Mouse (Mus musculus): ENCODE measurements at regions not wholly inside any gene's neighbourhood (a gene's known extent, or its start where the extent isn't known, plus 50 kb on each side); places are given as distances from the start of the nearest gene placed in this dataset.
A peak's percentile ranks its signal among the peaks of the same experiment; 100 is the strongest.

DNA sequence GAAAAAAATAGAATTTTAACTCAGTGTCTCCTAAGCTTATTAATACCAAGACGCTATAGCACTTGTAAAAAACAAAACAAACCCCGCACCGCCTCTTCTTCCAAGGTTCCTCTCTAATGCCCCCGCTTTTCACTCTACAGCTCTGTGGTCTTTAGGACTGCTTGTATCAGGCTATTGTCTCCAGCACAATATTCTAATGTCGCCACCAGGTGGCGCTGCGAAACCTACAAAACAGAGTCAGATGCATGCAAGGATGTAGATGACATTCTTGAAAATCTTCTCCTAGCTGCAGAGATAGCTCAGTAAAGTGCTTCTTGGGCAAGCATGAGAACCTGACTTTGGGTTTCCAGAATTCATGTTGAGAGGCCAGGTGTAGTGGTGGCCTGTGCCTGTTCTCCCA lies 75.9 kb upstream of the C2cd4b start:
- ATAC-seq = no peak
- Histone ChIP-seq H3K9ac (replicated peaks) (no peak overlapping the region), H3K9me3 (ENCODE audit: low read length) (peaks cover 3% of the 10 kb centered on the region; the same call in 1 of the 2 replicates)

DNA sequence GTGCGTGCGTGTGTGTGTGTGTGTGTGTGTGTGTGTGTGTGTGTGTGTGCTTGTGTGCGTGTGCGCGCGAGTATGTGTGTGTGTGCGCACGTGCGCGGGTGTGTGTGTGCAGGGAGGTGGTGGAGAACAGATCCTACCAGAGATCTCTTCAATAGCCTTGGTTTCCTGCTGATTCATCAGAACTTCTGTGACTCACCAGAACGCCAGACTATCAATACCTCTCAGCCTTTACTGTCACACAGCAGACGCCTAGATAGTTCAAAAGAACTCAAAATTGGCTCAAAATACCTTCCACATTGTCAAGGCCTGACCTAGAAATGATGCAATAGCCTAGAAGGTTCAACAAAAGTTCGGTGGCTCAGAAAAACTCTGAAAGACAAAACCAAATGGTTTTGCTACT lies 66.8 kb upstream of the C2cd4b start:
- 79% methylated on average over 13 of the region's 13 CpGs for WGBS (ENCODE audit: insufficient replicate concordance)
- TF ChIP-seq CTCF (IDR thresholded peaks at IDR 0.05; ENCODE audit: low read depth) = no peak
- TF ChIP-seq EP300 (IDR thresholded peaks at IDR 0.05; ENCODE audit: low read depth) = no peak
- H3K4me1 ChIP-seq (ENCODE audit: insufficient read depth) = no peaks in the 10 kb centered on the region
- no peak overlapping the region for H3K9ac ChIP-seq (replicated peaks)
- DNase-seq (no peak), ATAC-seq (no peak)
- H3K9me3 ChIP-seq (ENCODE audit: low read length) = no peaks in the 10 kb centered on the region
- no peak overlapping the region for H3K27ac ChIP-seq (ENCODE audit: low read depth)
- no peaks in the 10 kb centered on the region for H3K27me3 ChIP-seq (ENCODE audit: insufficient read depth, low read length)
- no peak overlapping the region for H3K4me3 ChIP-seq (ENCODE audit: low read depth, low read length)
- no peaks in the 10 kb centered on the region for H3K36me3 ChIP-seq (replicated peaks; ENCODE audit: insufficient read depth, low read length)
- H3K4me2 ChIP-seq (ENCODE audit: low read depth, low read length) = no peak overlapping the region

More for the DNA sequence above, 75.9 kb upstream of the C2cd4b start:
- Histone ChIP-seq H3K4me3 (ENCODE audit: low read depth, low read length) (no peak overlapping the region), H3K4me2 (ENCODE audit: low read depth, low read length) (no peak overlapping the region), H3K4me1 (ENCODE audit: insufficient read depth) (no peaks in the 10 kb centered on the region), H3K27ac (ENCODE audit: low read depth) (no peak overlapping the region), H3K27me3 (ENCODE audit: insufficient read depth, low read length) (no peaks in the 10 kb centered on the region), H3K36me3 (replicated peaks; ENCODE audit: insufficient read depth, low read length) (no peaks in the 10 kb centered on the region)
- no peak for TF ChIP-seq EP300 (IDR thresholded peaks at IDR 0.05; ENCODE audit: low read depth)
- peak; percentile 81 for TF ChIP-seq CTCF (IDR thresholded peaks at IDR 0.05; ENCODE audit: low read depth)
- WGBS (ENCODE audit: insufficient replicate concordance) = 14% methylated on average over 7 of the region's 7 CpGs
- DNase-seq = peak; percentile 70

DNA sequence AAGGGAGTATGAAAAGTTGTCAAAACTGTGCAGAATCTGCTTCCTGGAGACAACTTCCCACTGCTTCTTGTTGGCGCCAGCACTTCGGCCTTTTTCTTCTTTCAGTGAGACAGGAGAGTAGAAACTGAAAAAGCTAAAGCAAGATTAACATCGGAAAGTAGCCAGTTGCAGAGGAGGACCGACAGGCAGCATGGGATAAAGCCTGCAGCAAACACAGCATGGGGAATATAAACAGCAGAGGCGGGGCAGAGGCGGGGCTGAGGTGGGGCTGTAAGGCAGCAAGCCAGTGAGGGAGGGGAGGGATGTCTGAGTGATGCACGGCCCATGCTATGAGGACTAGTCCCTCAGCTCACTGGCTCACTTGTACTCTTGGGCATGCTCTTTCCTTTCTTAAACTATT lies 65.5 kb upstream of the C2cd4b start:
- TF ChIP-seq CTCF (IDR thresholded peaks at IDR 0.05; ENCODE audit: low read depth) = no peak
- no peak for TF ChIP-seq EP300 (IDR thresholded peaks at IDR 0.05; ENCODE audit: low read depth)
- Histone ChIP-seq H3K27ac (ENCODE audit: low read depth) (no peak overlapping the region), H3K4me3 (ENCODE audit: low read depth, low read length) (no peak overlapping the region), H3K27me3 (ENCODE audit: insufficient read depth, low read length) (no peaks in the 10 kb centered on the region), H3K36me3 (replicated peaks; ENCODE audit: insufficient read depth, low read length) (no peaks in the 10 kb centered on the region), H3K4me1 (ENCODE audit: insufficient read depth) (no peaks in the 10 kb centered on the region), H3K4me2 (ENCODE audit: low read depth, low read length) (no peak overlapping the region), H3K9me3 (ENCODE audit: low read length) (no peaks in the 10 kb centered on the region), H3K9ac (replicated peaks) (no peak overlapping the region)
- ATAC-seq (no peak), DNase-seq (no peak)
- WGBS (ENCODE audit: insufficient replicate concordance) = 18% methylated on average over 7 of the region's 7 CpGs

DNA sequence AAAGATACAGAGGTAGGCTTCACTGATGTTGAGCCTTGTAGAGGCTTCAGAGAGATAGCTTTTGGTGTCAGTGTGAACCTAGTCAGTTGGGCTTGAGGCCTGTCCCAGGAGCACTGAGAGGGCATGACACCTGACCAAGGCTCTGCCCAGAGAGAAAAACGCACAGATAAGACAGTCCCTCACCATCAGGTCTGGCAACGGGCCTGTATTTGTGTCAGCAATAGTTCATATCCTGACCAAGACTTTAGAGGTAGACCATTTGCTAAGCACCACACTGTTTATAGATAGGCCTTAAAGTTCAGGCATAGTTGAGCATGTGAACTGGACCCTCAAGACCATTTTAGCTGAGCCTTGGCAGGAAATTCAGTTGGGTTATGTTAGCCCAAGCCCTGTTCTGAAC lies 60.4 kb upstream of the C2cd4b start:
- no peaks in the 10 kb centered on the region for H3K9me3 ChIP-seq (ENCODE audit: low read length)
- no peak overlapping the region for H3K9ac ChIP-seq (replicated peaks)
- H3K4me3 ChIP-seq (ENCODE audit: low read depth, low read length) = no peak overlapping the region
- no peak overlapping the region for H3K27ac ChIP-seq (ENCODE audit: low read depth)
- TF ChIP-seq CTCF (IDR thresholded peaks at IDR 0.05; ENCODE audit: low read depth) (no peak), EP300 (IDR thresholded peaks at IDR 0.05; ENCODE audit: low read depth) (no peak)
- peaks cover 3% of the 10 kb centered on the region; the same call in 1 of the 2 replicates for H3K4me1 ChIP-seq (ENCODE audit: insufficient read depth)
- 81% methylated on average over 2 of the region's 2 CpGs for WGBS (ENCODE audit: insufficient replicate concordance)
- no peaks in the 10 kb centered on the region for H3K36me3 ChIP-seq (replicated peaks; ENCODE audit: insufficient read depth, low read length)
- DNase-seq (no peak), ATAC-seq (no peak)
- H3K4me2 ChIP-seq (ENCODE audit: low read depth, low read length) = no peak overlapping the region
- peaks cover 6% of the 10 kb centered on the region; the same call in 1 of the 2 replicates for H3K27me3 ChIP-seq (ENCODE audit: insufficient read depth, low read length)

DNA sequence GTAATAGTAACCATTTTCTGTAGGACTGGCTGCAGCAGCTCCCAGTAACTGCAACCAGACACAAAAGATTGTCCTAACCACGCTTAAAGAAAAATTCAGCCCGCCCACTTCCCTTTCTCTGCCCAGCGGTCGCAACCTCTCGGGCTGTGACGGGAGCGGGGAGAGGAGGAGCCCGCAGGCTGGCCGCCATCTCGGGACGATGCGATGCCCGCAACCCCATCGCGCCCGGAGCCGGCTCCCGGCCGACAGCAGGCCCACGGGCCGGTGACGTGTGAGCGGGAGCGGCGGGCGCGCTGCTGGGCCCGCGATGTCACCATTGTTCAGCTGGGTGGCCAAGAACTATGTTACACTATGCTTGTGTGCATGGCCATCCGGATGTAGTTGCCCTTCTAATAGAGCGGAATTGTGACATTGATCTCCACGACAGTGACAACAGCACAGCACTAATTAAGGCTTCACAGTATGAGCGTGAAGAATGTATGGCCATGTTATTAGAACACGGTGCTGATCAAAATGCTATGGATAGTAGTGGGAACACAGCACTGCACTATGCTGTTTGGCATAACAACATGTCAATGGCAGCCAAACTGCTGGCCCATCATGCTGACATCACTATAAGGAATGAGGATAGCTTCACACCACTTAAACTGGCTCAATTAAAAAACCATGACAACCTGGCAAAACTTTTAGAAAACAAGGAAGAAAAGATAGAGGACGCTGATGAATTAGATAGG lies 59.2 kb upstream of the C2cd4b start:
- Histone ChIP-seq H3K4me3 (ENCODE audit: low read depth, low read length) (peak overlapping the region; percentile 32), H3K27me3 (ENCODE audit: insufficient read depth, low read length) (peaks cover 6% of the 10 kb centered on the region; the same call in 1 of the 2 replicates), H3K36me3 (replicated peaks; ENCODE audit: insufficient read depth, low read length) (no peaks in the 10 kb centered on the region), H3K27ac (ENCODE audit: low read depth) (no peak overlapping the region), H3K4me1 (ENCODE audit: insufficient read depth) (peaks cover 3% of the 10 kb centered on the region; the same call in 1 of the 2 replicates), H3K9ac (replicated peaks) (no peak overlapping the region), H3K9me3 (ENCODE audit: low read length) (no peaks in the 10 kb centered on the region), H3K4me2 (ENCODE audit: low read depth, low read length) (peak overlapping the region; percentile 67)
- TF ChIP-seq CTCF (IDR thresholded peaks at IDR 0.05; ENCODE audit: low read depth) (no peak), EP300 (IDR thresholded peaks at IDR 0.05; ENCODE audit: low read depth) (no peak)
- DNase-seq (peak; percentile 26), ATAC-seq (no peak)
- WGBS (ENCODE audit: insufficient replicate concordance) = 21% methylated on average over 35 of the region's 35 CpGs

DNA sequence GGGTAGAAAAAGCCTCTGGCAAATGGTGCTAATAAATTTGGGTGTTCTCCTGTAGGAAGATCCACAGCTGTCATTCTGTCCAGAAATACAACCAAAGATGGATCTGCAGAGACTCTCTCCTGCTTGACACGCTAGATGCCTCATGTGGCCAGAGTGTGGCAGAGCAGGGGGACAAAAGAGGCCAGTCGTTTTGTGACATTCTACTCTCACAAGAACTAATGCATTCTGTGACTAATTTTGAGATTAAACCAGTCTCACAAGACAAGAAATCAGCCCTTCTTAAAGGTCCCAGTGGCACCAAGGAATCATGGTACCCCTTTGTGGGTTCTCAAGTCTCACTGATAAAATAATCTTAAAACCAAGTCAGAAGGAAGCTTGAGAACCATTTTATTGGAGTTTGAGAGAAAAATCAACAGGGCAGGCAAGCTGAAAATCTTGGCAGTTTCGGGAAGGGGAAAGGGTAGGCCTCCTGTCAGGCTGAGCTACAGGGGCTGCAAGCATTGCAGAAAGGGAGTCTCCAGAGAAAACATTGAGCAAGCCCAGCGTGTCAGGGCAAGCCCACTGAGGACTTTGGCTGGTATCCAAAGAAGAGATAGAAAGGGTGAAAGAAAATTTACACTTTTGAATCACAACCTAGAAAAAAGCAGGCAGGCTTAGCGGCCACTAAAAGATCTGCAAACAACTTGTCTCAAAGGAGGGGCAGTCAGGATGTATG lies 50.8 kb upstream of the C2cd4b start:
- Histone ChIP-seq H3K4me3 (ENCODE audit: low read depth, low read length) (no peak overlapping the region), H3K36me3 (replicated peaks; ENCODE audit: insufficient read depth, low read length) (no peaks in the 10 kb centered on the region), H3K27me3 (ENCODE audit: insufficient read depth, low read length) (no peaks in the 10 kb centered on the region), H3K9ac (replicated peaks) (no peak overlapping the region), H3K4me1 (ENCODE audit: insufficient read depth) (no peaks in the 10 kb centered on the region), H3K4me2 (ENCODE audit: low read depth, low read length) (no peak overlapping the region), H3K27ac (ENCODE audit: low read depth) (no peak overlapping the region), H3K9me3 (ENCODE audit: low read length) (no peaks in the 10 kb centered on the region)
- no peak for ATAC-seq
- TF ChIP-seq CTCF (IDR thresholded peaks at IDR 0.05; ENCODE audit: low read depth) (no peak), EP300 (IDR thresholded peaks at IDR 0.05; ENCODE audit: low read depth) (no peak)
- no peak for DNase-seq
- 54% methylated on average over 5 of the region's 5 CpGs for WGBS (ENCODE audit: insufficient replicate concordance)

All from liver, postnatal 0 days (tissue).